Mouse (Mus musculus) layer of hippocampus, adult 9-11 months (tissue): ENCODE data around the gene Pga5.

Experiments used
- DNase-seq: peaks from one replicate; pipeline ENCODE4 v3.0.0; 2022

Gene Pga5

DNA sequence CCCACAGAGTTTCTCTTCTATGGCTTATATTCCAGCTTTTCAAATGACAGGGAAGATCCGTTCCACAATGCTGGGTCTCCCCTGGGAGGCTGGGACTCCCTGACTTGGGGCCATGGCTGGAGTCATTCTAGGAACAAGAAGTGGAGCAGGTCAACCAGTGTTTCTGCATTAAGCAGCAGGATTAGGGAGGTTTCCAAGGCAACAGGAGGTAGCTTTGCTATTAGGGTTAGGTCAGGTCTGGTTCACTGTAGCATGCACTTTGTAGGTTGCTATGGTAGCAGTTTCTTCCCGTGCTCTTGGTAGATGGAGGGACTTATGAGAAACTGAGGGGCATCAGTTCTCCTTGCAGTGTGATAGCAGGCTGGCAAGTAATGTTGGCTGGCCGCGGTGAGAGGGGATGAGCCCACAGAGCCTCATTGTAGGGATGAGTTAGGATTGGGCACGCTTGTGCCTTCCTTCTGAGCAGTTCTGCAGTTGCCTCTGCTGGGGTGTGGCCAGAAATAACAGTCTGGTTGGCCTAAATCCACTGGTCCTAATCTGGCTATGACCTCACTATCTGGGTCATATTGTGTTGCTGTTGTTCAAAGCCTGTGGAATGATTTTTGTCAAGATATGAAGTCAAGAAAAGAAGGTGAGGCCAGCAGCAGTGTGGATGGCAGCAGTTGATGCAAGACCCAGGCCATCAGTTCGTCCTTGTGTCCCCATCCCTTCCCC lies 23.3 kb upstream of the Pga5 start:
- DNase-seq, result no peak

DNA sequence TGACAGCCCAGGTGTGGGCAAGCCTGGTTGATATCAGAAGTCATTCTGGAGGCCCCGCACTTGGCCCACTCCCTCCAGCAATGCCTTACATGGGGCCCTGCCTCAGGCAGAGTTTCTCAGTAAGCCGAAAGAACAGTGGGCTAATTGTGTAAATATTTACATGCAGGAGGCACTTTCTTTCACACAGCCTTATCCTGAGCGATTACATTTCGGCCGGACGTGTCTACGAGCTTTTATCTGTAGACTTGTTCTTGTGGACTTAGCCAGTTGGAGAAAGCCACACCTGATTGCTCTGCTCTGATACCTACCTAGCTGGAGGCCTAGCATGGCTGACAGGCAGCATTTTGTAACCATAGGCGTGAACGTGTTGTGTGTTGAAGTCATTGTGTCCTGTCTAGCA lies 22.0 kb upstream of the Pga5 start:
- DNase-seq, result no peak

DNA sequence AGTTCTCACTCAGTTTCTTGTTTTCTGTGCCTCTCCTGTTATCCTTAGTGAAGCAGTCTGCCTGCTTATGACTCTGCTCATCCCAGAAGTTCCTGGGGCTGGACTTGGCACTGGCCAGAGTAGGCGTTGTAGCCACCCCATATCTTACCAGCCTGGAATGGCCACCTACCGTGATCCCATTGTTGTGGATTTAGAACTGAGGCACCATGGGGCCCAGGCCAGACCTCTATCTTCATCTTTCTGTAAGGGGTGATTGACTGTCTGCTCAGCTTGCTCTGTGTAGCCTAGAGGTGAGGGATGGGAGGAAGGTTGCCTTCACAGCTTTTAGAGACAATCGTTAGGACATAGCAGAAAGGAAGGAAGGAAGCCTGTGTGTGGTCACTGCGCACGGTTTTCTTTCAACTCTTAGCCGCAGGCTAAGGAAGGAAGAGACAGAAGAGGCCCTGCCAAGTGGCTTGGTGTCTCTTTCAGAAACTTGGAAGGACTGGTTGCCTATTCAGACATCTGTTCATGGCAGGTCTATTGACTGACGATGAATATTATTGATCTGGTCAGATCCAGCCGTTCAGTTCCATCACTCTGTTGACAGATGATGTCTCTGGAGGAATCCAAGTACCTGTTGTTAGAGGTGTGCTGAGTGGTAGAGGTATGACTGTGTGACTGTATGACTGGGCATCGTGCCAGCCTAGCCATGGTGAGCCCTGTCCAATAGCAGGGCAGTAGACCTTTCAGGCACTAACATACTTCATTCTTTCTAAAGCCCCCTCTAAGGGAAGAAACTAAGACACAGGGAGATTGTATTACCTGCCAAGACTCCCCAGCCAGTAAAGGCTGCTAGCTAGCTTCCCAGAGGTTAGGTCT lies 20.5 kb upstream of the Pga5 start:
- no peak for DNase-seq

DNA sequence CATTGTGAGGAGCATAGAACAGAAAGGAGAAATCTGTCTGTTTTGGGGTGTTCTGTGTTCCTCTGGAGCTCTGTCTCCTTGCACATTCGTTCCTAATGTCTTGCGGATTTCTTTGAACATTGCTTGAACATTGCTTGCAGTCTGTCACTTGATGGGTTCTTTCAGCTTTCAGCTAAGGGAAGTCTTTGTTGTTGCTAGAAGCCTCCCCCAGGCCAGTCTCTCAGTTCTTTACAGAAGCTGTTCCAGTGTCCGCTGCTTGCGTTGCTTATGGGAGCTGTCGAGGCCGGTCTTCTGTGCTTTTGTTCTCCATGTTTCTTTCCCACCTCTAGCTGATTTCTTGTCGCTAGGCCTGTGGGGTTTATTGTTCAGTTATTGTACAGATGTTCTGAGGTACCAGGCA lies 17.9 kb upstream of the Pga5 start:
- no peak for DNase-seq

DNA sequence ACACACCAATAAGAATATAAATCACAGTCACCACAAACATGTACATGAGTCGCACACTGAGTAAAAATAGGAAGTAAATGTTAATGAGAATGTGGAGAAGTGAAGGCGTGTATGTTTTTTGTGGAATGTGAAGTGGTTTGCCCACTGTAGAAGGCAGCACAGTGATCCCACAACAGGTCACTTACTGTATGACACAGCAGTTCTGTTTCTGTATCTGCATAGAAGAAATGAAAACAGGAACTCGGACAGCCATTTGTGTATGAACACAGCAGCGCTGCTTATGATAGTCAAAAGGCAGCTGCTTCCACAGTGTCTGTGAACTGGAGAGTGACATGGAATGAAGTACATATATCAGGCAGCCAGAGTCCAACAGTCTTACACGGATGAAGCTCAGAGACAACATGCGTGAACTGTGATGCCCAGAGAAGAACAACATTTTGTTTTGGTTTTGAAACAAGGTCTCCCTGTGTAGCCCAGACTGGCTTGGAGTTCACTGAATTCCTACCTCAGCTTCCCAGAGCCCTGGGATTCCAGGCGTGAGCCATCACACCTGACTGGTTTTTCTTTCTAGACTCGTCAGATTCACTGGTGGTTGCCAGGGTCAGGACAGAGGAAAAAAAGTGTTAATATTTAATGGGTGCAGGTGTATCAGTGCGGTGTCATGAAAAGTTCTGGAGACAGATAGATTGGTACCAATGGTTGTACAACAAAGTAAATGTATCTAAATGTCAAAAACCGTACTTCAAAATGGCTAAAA lies 16.2 kb upstream of the Pga5 start:
- DNase-seq, result no peak

DNA sequence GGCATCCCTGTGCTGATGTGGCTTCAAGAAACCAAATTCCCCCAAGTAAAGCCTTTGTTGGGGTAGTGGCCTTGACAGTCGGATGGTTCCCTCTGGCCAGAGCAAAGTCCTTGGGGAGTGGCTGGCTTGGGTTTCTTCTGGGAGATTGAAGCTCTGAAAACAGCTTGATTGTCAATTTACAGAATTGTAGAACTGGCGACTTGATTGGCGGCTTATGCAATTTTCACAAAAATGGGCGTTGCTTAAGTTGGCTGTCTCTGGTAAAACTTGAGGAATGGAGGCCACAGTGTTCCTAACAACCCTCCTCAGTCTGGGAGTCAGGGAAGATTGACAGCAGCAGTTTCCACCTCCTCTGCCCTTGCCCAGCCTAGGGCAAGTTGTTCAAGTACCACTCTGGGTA lies 14.5 kb upstream of the Pga5 start:
- no peak for DNase-seq

DNA sequence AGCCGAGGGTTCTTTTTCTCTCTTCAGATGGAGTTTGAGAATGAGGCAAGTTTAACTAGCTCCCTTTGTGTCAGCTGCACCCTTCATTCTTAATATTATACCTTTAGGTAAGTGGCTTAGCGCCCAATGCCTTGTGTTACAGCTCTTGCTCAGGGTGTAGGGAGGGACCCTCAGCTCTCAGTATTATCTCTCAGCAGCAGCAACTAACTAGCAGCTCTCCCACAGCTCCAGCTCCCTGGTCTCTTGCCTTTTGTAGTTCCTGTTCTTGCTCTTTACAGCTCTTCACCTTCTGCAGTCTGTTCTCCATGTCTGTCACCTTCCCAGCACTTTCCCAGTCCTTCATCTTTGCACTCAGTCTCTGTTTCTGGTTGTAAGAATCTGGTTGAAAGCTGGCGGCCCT lies 13.8 kb upstream of the Pga5 start:
- DNase-seq, result no peak

DNA sequence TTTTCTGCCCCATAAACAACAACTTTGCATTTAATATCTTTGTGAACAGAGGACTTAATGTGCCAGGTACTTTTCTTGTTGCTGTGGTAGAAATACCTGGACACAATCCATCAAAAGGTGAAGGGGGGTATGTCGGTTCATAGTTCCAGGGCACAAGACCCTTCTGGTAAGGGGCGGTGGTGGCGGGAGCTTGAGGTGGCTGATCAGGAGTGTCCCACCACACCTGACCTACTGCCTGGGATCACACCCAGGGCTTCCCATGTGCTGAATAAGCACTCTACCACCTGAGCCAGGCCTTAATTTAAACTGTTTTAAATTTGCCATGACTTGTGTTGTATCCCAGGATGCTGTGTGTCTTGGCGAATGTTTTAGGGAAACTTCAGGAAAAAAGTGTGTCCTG lies 13.2 kb upstream of the Pga5 start:
- DNase-seq, result no peak

DNA sequence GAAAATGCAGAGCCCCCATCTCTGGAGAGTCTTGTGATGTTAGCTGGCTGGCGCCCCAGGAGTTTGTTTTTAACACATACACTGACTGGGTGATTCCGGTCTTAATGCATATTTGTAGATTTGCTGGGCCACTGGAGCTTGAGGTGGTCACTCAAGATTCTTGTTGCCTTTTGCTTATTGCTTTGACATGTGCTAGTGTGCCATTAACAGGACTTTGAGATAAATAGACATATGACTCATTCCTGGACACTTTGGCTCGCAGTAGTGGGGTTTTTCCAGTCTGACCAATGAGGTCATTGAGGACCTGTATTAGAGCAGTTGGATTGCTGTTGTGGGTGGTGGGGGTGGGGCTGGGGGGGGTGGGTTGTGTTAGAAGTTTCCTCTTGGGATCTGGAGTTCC lies 12.5 kb upstream of the Pga5 start:
- DNase-seq, result no peak

DNA sequence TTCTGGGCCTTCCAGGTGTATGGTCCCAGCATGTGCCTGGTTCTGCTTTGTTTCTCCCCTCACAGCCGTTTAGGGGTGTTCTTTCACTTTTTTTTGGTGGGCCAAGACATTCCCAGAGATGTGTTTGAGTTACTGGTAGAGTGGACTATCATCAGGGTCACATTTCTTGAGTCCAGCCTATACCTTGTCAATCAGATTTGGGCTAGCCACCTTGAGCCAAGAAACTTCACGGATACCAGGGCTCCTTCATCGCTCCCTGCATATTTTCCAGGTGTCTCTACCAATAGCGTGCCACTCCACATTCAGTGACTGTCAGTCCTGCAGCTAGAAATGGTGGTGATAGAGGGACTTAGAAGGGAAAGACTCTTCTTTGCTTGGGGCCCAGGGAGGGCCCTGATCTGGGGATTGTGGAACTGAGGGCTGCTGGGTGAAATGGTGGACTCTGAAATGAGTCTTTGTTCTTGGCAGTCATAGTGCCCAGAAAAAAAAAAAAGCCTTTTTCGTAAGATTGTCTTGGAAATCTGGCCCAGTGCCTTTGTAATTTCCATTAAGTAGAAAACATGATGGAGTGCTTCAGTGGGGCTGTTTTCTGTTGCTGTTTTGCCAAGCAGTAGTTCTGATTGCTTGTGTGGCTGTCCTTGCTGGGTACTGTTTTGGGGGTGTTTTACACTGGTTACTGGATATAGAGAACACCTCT lies 11.7 kb upstream of the Pga5 start:
- no peak for DNase-seq

DNA sequence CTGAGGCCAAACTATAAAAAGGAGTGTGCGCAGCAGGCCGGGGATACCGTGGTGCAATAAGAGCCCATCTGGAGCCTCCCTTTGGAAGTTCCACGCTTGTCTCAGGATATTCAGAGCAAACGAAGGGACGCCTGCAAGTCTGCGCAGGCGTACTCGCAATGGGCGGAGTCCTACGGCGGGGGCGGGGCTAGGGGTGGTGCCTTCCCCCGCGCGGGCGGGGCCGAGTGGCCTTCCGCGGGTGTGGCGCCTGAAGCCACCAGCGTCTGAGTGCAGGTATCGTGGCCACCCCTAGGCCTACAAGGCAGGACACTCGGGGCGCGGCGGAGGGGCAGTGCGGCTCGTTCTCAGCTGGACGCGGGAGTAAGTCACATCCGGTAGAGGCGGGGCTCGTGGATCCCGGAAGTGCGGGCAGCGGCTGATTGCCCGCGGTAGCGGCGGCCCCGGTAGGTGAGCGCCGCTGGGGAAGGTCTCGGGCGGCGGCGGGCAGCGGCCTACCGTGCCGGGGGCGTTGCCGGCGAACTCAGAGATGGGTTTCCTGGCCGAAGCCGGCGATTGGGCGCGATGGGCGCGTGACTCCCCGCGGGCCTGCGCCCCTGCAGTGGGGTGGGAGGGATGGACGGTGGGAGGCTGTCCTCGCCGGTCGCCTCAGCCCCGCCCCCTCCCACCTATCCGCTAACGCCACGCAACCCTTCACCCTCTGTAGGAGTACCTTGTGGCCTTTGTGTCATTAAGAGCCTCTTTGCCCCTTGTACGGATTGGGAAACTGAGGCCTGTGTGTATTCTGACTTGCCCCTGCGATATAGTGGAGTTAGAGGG lies 10.9 kb upstream of the Pga5 start, which contains the start of gene Vps37c:
TSS of gene Vps37c (plus strand) at position 199 of the 816 bp plus-strand sequence.
- peak; percentile 92 for DNase-seq

DNA sequence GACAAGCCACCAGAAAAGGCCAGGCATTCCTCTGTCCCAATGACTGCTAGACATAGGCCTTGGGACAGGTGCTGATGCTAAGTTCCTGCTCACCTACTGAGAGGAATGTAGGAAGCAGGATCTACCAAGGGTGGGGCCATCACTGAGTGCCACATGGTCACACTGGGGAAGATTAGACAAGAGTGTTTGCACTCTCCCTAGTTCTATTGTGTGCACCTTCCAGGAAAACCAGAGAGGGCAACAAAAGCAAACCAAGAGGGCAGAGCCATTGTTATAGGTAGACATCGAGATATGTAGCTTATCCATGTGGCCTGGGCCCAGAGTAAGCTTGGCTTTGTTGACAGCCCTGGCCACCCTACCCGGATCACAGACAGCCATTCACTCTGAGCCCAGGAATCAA lies 7.9 kb upstream of the Pga5 start:
- no peak for DNase-seq

DNA sequence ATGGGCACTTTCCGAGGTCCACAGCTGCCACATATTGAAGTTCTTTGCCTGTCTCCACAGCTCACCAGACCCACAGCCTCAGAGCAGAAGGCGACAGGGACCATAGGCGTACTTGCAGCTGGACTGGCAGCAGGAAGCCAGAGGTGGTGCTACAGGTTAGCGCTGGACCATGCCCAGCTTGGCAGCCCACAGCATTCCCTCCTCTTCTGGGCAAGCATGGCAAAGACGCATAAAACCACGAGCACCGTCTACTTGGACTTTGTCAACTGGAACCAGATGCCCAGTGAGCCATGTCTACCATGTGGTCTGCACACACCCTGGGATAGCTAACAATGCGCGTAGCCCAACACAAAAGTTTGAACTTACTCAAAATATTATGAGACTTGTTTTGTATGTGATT lies 7.2 kb upstream of the Pga5 start:
- DNase-seq, result no peak

DNA sequence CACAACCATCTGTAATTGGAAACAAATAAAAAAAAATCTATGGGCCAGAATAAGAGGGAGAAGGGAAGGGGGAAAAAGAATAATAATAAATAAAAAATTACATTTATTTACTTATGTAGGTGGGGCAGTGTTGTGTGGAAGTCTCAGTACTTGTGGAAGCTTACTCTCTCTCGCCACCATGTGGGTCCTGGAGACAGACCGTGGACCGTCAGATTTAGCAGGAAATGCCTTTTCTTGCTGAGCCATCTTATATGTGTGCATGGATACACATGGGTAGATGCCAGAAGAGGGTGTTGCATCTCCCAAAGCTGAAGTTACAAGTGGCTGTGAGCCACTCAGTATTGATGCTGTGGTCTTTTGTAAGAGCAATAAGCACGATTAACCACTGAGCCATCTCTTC lies 3.7 kb upstream of the Pga5 start:
- DNase-seq, result no peak

DNA sequence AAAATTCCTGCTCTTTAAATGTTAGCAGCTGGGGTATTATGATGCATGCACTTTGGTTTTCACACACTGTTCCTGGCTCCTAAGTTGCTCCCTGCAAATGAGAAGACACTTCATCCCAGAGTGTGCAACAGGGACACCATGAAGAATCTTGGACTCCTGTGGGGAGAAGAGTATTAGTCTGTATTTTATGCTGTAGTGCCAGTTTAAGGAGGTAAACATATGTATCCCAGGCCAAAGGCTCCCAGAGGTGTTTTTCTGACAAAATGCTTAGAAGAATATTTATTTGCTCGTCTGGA lies 849 bp upstream of the Pga5 start:
- no peak for DNase-seq

DNA sequence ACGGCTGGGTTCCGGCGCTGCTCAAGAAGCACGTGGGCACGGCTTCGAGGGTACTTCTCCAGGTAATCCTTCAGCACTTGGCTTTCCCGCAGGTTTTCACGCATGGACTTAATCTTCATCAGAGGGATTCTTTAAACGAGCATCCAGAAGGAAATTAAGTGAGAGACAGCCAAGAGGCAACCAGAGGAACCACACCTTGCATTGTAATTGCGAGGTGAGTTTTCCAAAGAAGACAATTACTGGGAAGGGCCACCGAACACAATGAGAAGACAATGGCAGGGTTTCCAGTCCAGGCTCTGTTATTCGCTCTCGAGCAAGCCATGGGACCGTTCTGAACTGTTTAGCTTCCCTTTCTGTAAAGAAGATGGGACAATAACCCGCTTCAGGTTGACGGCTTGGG lies 1.2 kb downstream of the Pga5 start:
- DNase-seq, result no peak

DNA sequence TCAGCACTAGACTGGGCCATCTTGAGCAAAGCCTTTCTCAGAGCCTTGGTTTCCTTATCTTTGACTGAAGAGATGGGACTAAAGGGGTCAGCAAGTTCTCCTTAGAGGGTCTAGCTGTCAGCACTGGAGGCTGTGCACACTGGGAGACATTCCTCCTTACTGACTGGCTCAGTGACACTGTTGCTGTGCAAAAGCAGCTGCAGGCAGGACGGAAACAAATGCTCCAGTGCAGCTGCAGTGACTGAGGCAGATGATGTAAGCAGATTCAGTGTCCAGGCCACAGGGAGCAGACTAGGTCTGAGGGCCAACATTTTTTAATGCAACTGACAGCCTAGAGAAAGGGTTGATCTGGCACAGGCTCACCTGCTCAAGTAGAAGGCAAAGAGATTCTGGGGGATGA lies 4.6 kb downstream of the Pga5 start:
- no peak for DNase-seq

DNA sequence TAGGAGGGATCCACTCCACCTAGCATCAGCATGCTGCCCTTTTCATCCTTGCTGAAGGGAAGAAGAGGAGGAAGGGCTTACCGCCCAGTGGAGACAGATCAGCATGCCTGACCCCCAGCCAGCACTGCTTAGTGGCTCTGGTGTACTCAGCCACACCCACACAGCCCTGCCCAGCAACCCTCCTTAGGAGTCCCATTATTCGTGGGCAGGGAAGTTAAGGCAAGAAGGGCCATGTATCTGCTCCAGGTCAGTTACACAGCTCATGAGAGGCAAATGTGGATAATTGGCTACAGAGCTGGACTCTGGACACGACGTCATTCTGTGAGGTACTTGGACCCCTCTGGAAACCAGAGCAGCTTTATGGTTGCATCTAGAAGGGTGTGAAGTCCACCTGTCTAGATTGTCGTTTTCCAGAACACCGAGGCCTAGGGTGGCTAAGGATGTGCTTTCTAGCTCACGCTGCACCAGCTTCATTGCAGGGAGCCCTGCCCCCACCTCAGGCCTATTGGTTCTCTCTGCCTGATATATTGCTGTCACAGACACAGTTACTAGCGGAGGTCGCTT lies 5.9 kb downstream of the Pga5 start:
- no peak for DNase-seq

DNA sequence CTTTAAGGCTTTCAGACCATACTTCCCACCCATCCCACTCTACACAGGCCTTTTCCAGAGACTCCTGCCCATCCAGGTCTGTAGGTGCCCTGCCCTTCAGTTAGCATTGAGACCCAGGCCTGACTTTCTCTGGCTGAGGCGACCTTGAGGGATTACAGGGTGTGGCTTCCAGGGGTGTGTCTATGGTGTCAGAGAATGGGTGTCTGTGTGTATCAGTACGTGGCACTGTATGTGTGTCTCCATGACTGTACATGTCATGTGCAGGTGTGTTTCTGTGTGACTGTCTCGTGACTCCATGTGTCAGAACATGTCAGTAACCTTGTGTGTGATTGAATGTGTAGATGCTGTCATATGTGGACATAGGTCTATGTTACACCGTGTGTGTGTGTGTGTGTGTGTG lies 6.6 kb downstream of the Pga5 start:
- DNase-seq, result no peak

DNA sequence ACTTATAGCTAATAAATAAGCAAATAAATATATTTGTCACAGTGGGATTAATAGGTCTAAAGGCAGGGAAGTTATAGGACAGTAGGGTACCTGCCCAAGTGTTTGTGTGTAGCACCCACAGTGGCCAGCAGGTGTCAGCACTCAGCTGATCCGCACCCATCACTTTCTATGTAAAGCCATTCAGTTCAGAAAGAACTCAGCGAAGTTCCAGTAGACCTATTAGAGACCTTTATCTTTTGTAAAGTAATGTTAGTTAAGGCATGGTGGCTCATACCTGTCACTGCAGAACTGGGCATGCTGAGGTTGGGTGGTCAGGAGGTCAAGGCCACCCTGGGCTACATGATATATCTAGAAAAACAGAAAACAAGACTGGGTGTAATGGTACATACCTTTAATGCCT lies 12.4 kb downstream of the Pga5 start:
- no peak for DNase-seq

DNA sequence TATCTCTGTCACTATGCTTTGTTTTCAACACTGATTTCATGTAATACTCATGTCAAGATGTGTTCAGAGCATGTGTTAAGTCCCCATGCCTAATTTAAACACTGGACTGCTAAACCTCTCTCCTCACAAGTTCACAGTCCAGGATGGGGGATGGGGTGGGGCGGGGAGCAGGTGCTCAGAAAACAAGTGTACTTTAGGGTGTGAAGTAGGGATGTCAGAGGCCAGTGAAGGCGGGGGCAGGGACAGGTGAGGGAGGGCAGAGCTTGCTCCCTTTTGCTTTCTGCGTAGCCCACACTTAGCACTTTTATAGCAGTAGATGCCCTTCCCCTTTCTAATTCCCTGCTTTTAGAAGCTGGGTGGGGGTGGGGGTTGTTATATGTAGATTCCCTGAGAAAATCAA lies 12.8 kb downstream of the Pga5 start:
- no peak for DNase-seq

DNA sequence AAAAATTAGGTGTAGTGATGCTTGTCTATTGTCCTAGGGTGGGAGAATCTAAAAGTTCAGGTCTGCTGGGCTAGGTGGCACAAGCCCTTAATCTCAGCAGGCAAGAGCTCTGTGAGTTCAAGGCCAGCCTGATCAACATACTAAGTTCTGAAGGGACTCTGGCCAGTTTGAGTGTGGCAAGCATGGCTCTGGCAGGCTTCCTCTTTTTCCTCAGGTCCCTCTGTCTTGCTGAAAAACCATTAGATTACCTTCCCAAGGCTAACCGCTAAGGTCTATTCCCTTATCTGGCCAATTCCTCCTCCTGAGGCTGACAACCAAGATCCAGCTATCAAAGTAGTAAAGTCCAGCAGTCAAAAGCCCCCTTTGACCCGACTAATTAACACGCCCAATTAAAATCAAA lies 15.2 kb downstream of the Pga5 start:
- no peak for DNase-seq
